Mouse (Mus musculus) brain, embryonic 14.5 days (tissue): ENCODE data around the gene Chd6.

Experiments
- CTCF ChIP-seq: fragments of 200-500 bp; IDR thresholded peaks from 2 replicates; pipeline ENCODE4 v1.5.1; 2012; ENCODE audit warnings: inconsistent platforms, mild to moderate bottlenecking, moderate library complexity, borderline replicate concordance; ENCODE audit not compliant: insufficient read depth, insufficient read length; ENCODE audit errors: extremely low read depth
- POLR2A ChIP-seq: fragments of 200-500 bp; IDR thresholded peaks from 2 replicates; pipeline ENCODE4 v1.6.1; 2012; ENCODE audit warnings: mild to moderate bottlenecking, inconsistent platforms, borderline replicate concordance; ENCODE audit not compliant: poor library complexity, insufficient read depth, insufficient read length, severe bottlenecking; ENCODE audit errors: extremely low read depth

DNA sequence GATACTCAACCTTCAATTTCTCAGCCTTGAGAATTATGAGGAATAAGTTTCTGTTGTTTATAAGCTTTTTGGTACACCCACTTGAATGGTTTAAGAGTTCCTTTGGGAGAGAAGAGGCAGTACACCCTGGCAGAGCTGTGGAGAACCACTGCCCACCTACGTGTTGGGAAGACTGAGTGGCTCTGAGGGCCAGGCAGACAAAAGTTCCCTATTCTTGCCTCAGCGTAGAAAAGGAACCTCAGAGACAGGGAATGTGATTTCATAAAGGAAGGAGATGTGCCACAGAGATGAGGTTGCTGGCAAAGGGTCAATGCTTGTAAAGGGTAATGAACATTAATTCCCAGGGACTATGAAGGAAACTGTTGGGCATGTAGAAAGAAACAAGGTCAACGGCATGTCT is 154.3 kb downstream of the Chd6 start:
- TF ChIP-seq CTCF (no peak), POLR2A (no peak)
